Mouse (Mus musculus) hindbrain, postnatal 0 days (tissue): ENCODE data around the gene Krt71. TPM values are rescaled to one million over a fixed set of nuclear protein-coding genes. Genes with fewer than 3 reads are reported as not detected.

ENCODE experiments used
- ATAC-seq: fragments of 200-750 bp; cut with Nextera tagmentation; 2 replicates; pipeline ENCODE4 v1.8.0; 2017; ENCODE audit warnings: mild to moderate bottlenecking, moderate TSS enrichment, moderate library complexity
- DNase-seq: peaks from one replicate; pipeline ENCODE4 v3.0.0-alpha.2; 2015; ENCODE audit warnings: low spot score
- H3K27ac ChIP-seq: fragments of 300-500 bp; sonication (generic); 2 replicates; pipeline ENCODE4 v1.5.1; 2014; ENCODE audit warnings: mild to moderate bottlenecking
- H3K27me3 ChIP-seq: fragments of 300-500 bp; sonication (generic); 2 replicates; pipeline ENCODE4 v1.6.1; 2014; ENCODE audit warnings: low read length, mixed read lengths; ENCODE audit not compliant: insufficient read depth
- H3K36me3 ChIP-seq: fragments of 300-500 bp; sonication (generic); 2 replicates; pipeline ENCODE4 v1.6.1; 2014; ENCODE audit warnings: low read length, mixed read lengths; ENCODE audit not compliant: insufficient read depth
- H3K4me1 ChIP-seq: fragments of 300-500 bp; sonication (generic); 2 replicates; pipeline ENCODE4 v1.6.1; 2014; ENCODE audit warnings: antibody characterized with exemption, low read length, mixed read lengths; ENCODE audit not compliant: insufficient read depth
- H3K4me2 ChIP-seq: fragments of 300-500 bp; sonication (generic); 2 replicates; pipeline ENCODE4 v1.6.1; 2014; ENCODE audit warnings: low read depth, mild to moderate bottlenecking, low read length, moderate library complexity, mixed read lengths
- H3K4me3 ChIP-seq: fragments of 300-500 bp; sonication (generic); 2 replicates; pipeline ENCODE4 v1.5.1; 2014; ENCODE audit warnings: low read length
- H3K9ac ChIP-seq: fragments of 300-500 bp; sonication (generic); replicated peaks from 2 replicates; pipeline ENCODE4 v1.6.1; 2014; ENCODE audit warnings: mild to moderate bottlenecking, low read length, moderate library complexity, mixed read lengths
- H3K9me3 ChIP-seq: fragments of 300-500 bp; sonication (generic); 2 replicates; pipeline ENCODE4 v1.6.1; 2016; ENCODE audit warnings: low read length, mixed read lengths
- CTCF ChIP-seq: IDR thresholded peaks from 2 replicates; pipeline ENCODE4 v1.5.1; 2016; ENCODE audit warnings: antibody characterized with exemption, control low read depth, low read depth
- WGBS: fragments of 180-500 bp; shearing (Covaris S2); extraction: QIAGEN DNeasy Blood & Tissue Kit; methylation state at CpG from one replicate; pipeline ENCODE4 v1.1.7; 2014; 5-methylcytosine and 5-hydroxymethylcytosine counted together
- polyA plus RNA-seq: library from polyadenylated mRNA; unstranded; fragments of >200 nt; fragmentation: Nextera tagmentation; extraction: Ambion mirVana; gene quantifications from 2 replicates; pipeline ENCODE4 v1.2.1, GENCODE M21; 2015
- total RNA-seq: library from RNA; depleted of rRNA; stranded (reverse); fragments of >200 nt; gene quantifications from 2 replicates; pipeline ENCODE4 v1.2.3, GENCODE M21; 2014

The Krt71 gene
- total and polyA plus RNA-seq, 2 experiments from 2014 or later: 1.2 to 2.2 TPM

DNA sequence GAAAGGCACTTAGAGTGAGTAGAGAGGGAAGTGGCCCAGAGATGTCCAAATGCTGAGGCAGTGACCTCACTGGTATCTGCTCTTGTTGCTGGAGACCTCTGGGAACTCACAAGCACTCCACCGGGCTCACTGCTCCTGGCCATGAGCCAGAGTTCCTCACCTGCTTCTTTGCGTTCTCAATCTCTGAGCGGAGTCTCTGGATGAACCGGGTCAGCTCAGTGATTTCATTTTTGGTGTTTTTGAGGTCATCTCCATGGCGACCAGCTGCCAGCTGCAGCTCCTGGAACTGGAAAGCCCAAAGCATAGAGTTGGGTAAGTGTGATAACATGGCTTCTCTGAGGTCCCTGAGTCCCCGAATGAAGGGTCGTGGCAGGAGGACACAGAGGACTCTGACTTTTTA lies 5.1 kb downstream of the Krt71 start:
- Histone ChIP-seq H3K36me3 (no peaks in the 10 kb centered on the region), H3K4me1 (no peaks in the 10 kb centered on the region), H3K4me2 (no peak overlapping the region), H3K9ac (no peak overlapping the region), H3K9me3 (no peaks in the 10 kb centered on the region), H3K27ac (no peak overlapping the region), H3K27me3 (no peaks in the 10 kb centered on the region), H3K4me3 (no peak overlapping the region)
- WGBS: 66% methylated on average over 7 of the region's 7 CpGs
- DNase-seq (peak; percentile 25), ATAC-seq (no peak)
- no peak for TF ChIP-seq CTCF

DNA sequence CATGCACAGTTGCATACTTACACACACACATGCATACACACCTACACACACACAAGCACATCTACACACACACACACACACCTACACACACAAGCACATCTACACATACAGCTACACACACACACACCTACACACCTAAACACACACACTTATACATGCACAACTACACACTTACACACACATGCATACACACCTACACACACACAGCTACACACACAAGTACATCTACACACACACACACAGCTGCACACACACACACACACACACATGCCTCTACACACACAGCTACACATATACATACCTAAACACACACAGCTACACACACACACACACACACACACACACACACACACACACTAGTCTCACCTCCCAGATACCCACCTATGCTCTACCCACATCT lies 12.3 kb downstream of the Krt71 start:
- TF ChIP-seq CTCF: no peak
- H3K4me2 ChIP-seq: no peak overlapping the region
- DNase-seq (no peak), ATAC-seq (no peak)
- H3K9me3 ChIP-seq: no peaks in the 10 kb centered on the region
- no peak overlapping the region for H3K27ac ChIP-seq
- no peaks in the 10 kb centered on the region for H3K27me3 ChIP-seq
- H3K9ac ChIP-seq: no peak overlapping the region
- H3K36me3 ChIP-seq: no peaks in the 10 kb centered on the region
- H3K4me3 ChIP-seq: no peak overlapping the region
- no peaks in the 10 kb centered on the region for H3K4me1 ChIP-seq

DNA sequence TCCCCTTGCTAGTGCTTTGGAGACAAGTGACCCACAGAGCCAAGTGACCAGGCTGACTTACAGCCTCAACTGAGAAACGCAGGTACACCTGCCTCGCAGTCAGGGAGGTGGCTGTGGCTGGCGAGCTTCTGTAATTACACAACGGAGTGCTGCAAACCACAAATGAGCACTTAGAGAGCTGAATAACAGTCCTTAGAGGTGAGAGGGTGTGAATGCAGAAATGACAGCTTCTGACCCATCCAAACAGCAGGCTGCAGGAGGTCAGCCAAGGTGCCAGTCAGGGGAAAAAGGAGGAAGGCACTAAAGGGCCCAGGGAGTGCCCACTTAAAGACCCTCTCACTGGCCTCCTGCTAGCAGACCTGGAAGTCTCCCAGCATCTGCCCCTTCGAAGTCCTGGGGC lies 18.2 kb downstream of the Krt71 start:
- Histone ChIP-seq H3K9me3 (no peaks in the 10 kb centered on the region), H3K4me1 (no peaks in the 10 kb centered on the region), H3K27ac (no peak overlapping the region), H3K27me3 (no peaks in the 10 kb centered on the region), H3K9ac (no peak overlapping the region), H3K4me2 (no peak overlapping the region), H3K4me3 (no peak overlapping the region), H3K36me3 (no peaks in the 10 kb centered on the region)
- 66% methylated on average over 5 of the region's 5 CpGs for WGBS
- DNase-seq (no peak), ATAC-seq (no peak)
- TF ChIP-seq CTCF: no peak

DNA sequence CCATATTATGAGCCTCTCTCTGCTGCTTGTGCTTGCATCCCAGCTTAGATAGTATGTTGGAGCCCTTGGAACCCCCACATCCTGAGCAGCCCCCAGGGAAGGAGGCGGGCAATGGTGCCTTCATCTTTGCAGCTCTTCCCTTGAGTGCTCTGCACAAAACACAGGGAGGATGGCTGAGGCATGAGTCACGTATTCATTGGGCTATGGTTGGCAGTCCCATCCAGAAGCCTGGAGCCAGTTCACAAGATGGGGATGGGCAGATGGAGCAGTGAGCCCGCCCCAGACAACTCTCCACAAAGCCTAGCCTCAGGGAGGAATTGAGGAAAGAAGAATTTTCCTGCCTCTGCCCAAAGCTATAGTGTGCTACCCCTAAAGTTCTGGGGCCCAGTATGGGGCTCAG lies 27.1 kb downstream of the Krt71 start:
- no peaks in the 10 kb centered on the region for H3K9me3 ChIP-seq
- no peak overlapping the region for H3K27ac ChIP-seq
- no peak for TF ChIP-seq CTCF
- ATAC-seq (no peak), DNase-seq (no peak)
- WGBS: 85% methylated on average over 3 of the region's 3 CpGs
- no peak overlapping the region for H3K4me3 ChIP-seq
- no peak overlapping the region for H3K9ac ChIP-seq
- no peak overlapping the region for H3K4me2 ChIP-seq
- no peaks in the 10 kb centered on the region for H3K36me3 ChIP-seq
- no peaks in the 10 kb centered on the region for H3K27me3 ChIP-seq
- no peaks in the 10 kb centered on the region for H3K4me1 ChIP-seq

DNA sequence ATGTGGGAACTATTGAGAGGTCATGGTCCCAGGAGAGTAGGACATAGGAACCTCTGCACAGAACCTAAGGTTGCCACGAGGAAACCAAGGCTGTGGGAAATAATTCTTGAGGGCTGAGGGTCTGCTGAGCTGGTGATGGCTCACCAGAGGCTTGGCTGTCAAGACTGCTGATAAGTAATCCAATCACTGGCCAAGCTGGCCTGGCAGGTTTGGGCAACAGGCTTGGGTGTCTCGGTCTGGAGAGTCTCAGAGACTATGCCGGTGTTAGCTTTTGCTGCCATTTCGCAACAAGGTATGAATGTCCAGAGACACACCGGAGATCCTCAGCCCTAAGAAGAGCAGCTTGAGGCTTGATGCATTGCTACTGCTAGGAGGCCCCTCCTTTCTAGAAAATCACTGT lies 28.6 kb downstream of the Krt71 start:
- H3K9me3 ChIP-seq: no peaks in the 10 kb centered on the region
- ATAC-seq (no peak), DNase-seq (no peak)
- H3K4me2 ChIP-seq: no peak overlapping the region
- no peak for TF ChIP-seq CTCF
- H3K9ac ChIP-seq: no peak overlapping the region
- H3K4me3 ChIP-seq: no peak overlapping the region
- WGBS: 89% methylated on average over 5 of the region's 5 CpGs
- H3K27ac ChIP-seq: no peak overlapping the region
- H3K4me1 ChIP-seq: no peaks in the 10 kb centered on the region
- no peaks in the 10 kb centered on the region for H3K36me3 ChIP-seq
- H3K27me3 ChIP-seq: no peaks in the 10 kb centered on the region

DNA sequence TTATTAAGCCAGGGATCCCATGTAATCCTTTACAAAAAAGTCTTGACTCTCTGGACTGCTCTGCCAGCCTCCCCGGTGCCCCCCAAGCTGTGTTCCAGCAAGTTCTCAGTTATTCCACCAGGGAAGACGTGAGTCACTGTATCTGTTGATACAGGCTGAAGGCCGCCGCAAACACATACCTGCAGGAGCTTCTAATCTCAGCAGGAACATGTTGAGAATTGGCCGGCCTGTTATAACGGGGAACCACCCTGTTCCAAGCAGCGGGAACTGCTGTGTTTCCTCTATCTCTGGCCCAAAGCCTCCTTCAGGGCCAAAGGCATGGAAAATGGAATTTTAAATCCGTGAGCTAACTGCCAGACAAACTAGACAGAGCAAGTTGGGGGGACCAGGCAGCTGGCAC lies 29.2 kb downstream of the Krt71 start:
- ATAC-seq: no peak
- no peaks in the 10 kb centered on the region for H3K9me3 ChIP-seq
- no peak overlapping the region for H3K9ac ChIP-seq
- no peak for DNase-seq
- WGBS: 72% methylated on average over 8 of the region's 8 CpGs
- no peak overlapping the region for H3K27ac ChIP-seq
- H3K4me3 ChIP-seq: no peak overlapping the region
- no peak for TF ChIP-seq CTCF
- H3K36me3 ChIP-seq: no peaks in the 10 kb centered on the region
- no peaks in the 10 kb centered on the region for H3K27me3 ChIP-seq
- H3K4me1 ChIP-seq: no peaks in the 10 kb centered on the region
- no peak overlapping the region for H3K4me2 ChIP-seq

DNA sequence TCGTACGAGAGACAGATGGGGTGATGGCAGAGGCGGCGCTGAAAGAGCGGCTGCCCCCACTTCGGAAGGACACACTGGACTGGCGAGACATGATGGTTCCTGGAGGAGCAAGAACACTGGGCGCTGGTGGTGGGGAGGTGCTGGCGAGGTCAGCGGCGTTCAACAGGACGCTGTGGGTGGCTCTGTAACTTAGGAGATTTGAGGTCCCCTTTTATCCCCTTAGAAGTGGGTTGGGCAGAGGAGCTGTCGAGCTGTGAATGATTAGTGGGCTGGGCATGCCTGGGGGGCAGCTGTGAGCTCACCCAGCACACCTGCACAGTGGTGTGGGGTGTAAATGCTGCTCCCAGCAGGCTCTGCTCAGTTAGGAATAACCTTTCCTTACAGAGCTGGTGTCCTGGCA lies 30.2 kb downstream of the Krt71 start, which contains the start of gene Krt5:
Krt5 (minus strand) TSS at position 179 of the 400 bp plus-strand sequence.
- H3K36me3 ChIP-seq: no peaks in the 10 kb centered on the region
- no peaks in the 10 kb centered on the region for H3K4me1 ChIP-seq
- WGBS: 72% methylated on average over 13 of the region's 13 CpGs
- H3K27me3 ChIP-seq: no peaks in the 10 kb centered on the region
- no peak within 1 kb of the TSS for H3K4me3 ChIP-seq
- H3K27ac ChIP-seq: no peak within 1 kb of the TSS
- no peak within 1 kb of the TSS for H3K9ac ChIP-seq
- DNase-seq: no peak
- H3K9me3 ChIP-seq: no peaks in the 10 kb centered on the region
- TF ChIP-seq CTCF: no peak
- H3K4me2 ChIP-seq: no peak within 1 kb of the TSS
- no peak for ATAC-seq
